Mouse (Mus musculus) intestine, embryonic 16.5 days (tissue): Measurements from ENCODE around the gene Sh3gl2. TPM values are rescaled to one million over a fixed set of nuclear protein-coding genes. Genes with fewer than 3 reads are reported as not detected.

Source experiments
- ATAC-seq: fragments of 200-750 bp; cut with Nextera tagmentation; 2 replicates; pipeline ENCODE4 v1.8.0; 2017; ENCODE audit warnings: moderate TSS enrichment, moderate library complexity
- H3K27ac ChIP-seq: fragments of 300-500 bp; sonication (generic); 2 replicates; pipeline ENCODE4 v1.5.1; 2014; ENCODE audit warnings: mild to moderate bottlenecking, low read length
- H3K27me3 ChIP-seq: fragments of 300-500 bp; sonication (generic); replicated peaks from 2 replicates; pipeline ENCODE4 v1.6.1; 2014; ENCODE audit warnings: low read length, control low read depth, mixed read lengths; ENCODE audit not compliant: control insufficient read depth, insufficient read depth
- H3K36me3 ChIP-seq: fragments of 300-500 bp; sonication (generic); 2 replicates; pipeline ENCODE4 v1.6.1; 2014; ENCODE audit warnings: low read length, control low read depth; ENCODE audit not compliant: control insufficient read depth, insufficient read depth
- H3K4me1 ChIP-seq: fragments of 300-500 bp; sonication (generic); 2 replicates; pipeline ENCODE4 v1.6.1; 2014; ENCODE audit warnings: low read length, control low read depth, mixed read lengths; ENCODE audit not compliant: control insufficient read depth, insufficient read depth
- H3K4me2 ChIP-seq: fragments of 300-500 bp; sonication (generic); 2 replicates; pipeline ENCODE4 v1.6.1; 2014; ENCODE audit warnings: low read depth, low read length, control low read depth
- H3K4me3 ChIP-seq: fragments of 300-500 bp; sonication (generic); 2 replicates; pipeline ENCODE4 v1.5.1; 2014; ENCODE audit warnings: mild to moderate bottlenecking, low read length
- H3K9ac ChIP-seq: fragments of 300-500 bp; sonication (generic); 2 replicates; pipeline ENCODE4 v1.6.1; 2014; ENCODE audit warnings: low read depth, low read length
- H3K9me3 ChIP-seq: fragments of 300-500 bp; sonication (generic); 2 replicates; pipeline ENCODE4 v1.6.1; 2016; ENCODE audit warnings: low read length, control low read depth; ENCODE audit not compliant: control insufficient read depth
- WGBS: fragments of 180-500 bp; shearing (Covaris S2); extraction: QIAGEN DNeasy Blood & Tissue Kit; methylation state at CpG from one replicate; pipeline ENCODE4 v1.1.7; 2014; 5-methylcytosine and 5-hydroxymethylcytosine counted together
- polyA plus RNA-seq: library from polyadenylated mRNA; unstranded; fragments of >200 nt; fragmentation: Nextera tagmentation; extraction: Ambion mirVana; gene quantifications from 2 replicates; pipeline ENCODE4 v1.2.1, GENCODE M21; 2015

The Sh3gl2 gene
- polyA plus RNA-seq, 1 experiment from 2014 or later = 17.4 TPM

- peak; percentile 76 for ATAC-seq
- Histone ChIP-seq H3K9me3 (no peaks in the 10 kb centered on the region), H3K27ac (no peak overlapping the region), H3K4me1 (no peaks in the 10 kb centered on the region), H3K4me2 (no peak overlapping the region), H3K27me3 (no peaks in the 10 kb centered on the region), H3K4me3 (no peak overlapping the region), H3K36me3 (no peaks in the 10 kb centered on the region), H3K9ac (no peak overlapping the region)
- WGBS = 75% methylated on average over 9 of the region's 9 CpGs
Observed at GRCm38 (mm10) chr4:85198431-85198830, 6.5 kb upstream of the Sh3gl2 start.

- 0 out of 2 replicates have a peak, but pooled peaks cover 3% of the 10 kb centered on the region for H3K4me1 ChIP-seq
- no peak overlapping the region for H3K4me2 ChIP-seq
- H3K9me3 ChIP-seq = no peaks in the 10 kb centered on the region
- no peak for ATAC-seq
- no peak overlapping the region for H3K9ac ChIP-seq
- WGBS = 80% methylated on average over 7 of the region's 7 CpGs
- 0 out of 2 replicates have a peak, but pooled peaks cover 5% of the 10 kb centered on the region for H3K27me3 ChIP-seq
- no peak overlapping the region for H3K27ac ChIP-seq
- no peaks in the 10 kb centered on the region for H3K36me3 ChIP-seq
- H3K4me3 ChIP-seq = no peak overlapping the region
Observed at GRCm38 (mm10) chr4:85202582-85202981, 2.3 kb upstream of the Sh3gl2 start.

GRCm38 (mm10) chr4:85205636-85206211 is 798 bp downstream of the Sh3gl2 start:
- peak; percentile 80 for ATAC-seq
- Histone ChIP-seq H3K27me3 (0 out of 2 replicates have a peak, but pooled peaks cover 5% of the 10 kb centered on the region), H3K9me3 (no peaks in the 10 kb centered on the region), H3K4me2 (peak overlapping the region; percentile 87), H3K4me1 (0 out of 2 replicates have a peak, but pooled peaks cover 3% of the 10 kb centered on the region), H3K27ac (peak overlapping the region; percentile 64), H3K9ac (peak overlapping the region; percentile 74), H3K4me3 (peak overlapping the region; percentile 80), H3K36me3 (no peaks in the 10 kb centered on the region)
- under 1% methylated on average over 42 of the region's 43 CpGs for WGBS

- H3K27me3 ChIP-seq = 0 out of 2 replicates have a peak, but pooled peaks cover 5% of the 10 kb centered on the region
- 53% methylated on average over 3 of the region's 3 CpGs for WGBS
- no peaks in the 10 kb centered on the region for H3K36me3 ChIP-seq
- ATAC-seq = no peak
- H3K4me2 ChIP-seq = no peak overlapping the region
- no peak overlapping the region for H3K4me3 ChIP-seq
- H3K9me3 ChIP-seq = no peaks in the 10 kb centered on the region
- H3K9ac ChIP-seq = no peak overlapping the region
- no peak overlapping the region for H3K27ac ChIP-seq
- 0 out of 2 replicates have a peak, but pooled peaks cover 3% of the 10 kb centered on the region for H3K4me1 ChIP-seq
Observed at GRCm38 (mm10) chr4:85206675-85207400, 1.9 kb downstream of the Sh3gl2 start.

- Histone ChIP-seq H3K4me3 (no peak overlapping the region), H3K9ac (no peak overlapping the region), H3K4me1 (0 out of 2 replicates have a peak, but pooled peaks cover 3% of the 10 kb centered on the region), H3K9me3 (no peaks in the 10 kb centered on the region), H3K27me3 (0 out of 2 replicates have a peak, but pooled peaks cover 5% of the 10 kb centered on the region), H3K27ac (no peak overlapping the region), H3K36me3 (no peaks in the 10 kb centered on the region), H3K4me2 (no peak overlapping the region)
- WGBS = 89% methylated on average over 9 of the region's 9 CpGs
- ATAC-seq = no peak
Observed at GRCm38 (mm10) chr4:85207515-85207914, 2.6 kb downstream of the Sh3gl2 start.

GRCm38 (mm10) chr4:85208531-85208930 is 3.6 kb downstream of the Sh3gl2 start:
- Histone ChIP-seq H3K27ac (no peak overlapping the region), H3K4me1 (0 out of 2 replicates have a peak, but pooled peaks cover 3% of the 10 kb centered on the region), H3K4me2 (no peak overlapping the region), H3K9me3 (no peaks in the 10 kb centered on the region), H3K36me3 (no peaks in the 10 kb centered on the region), H3K4me3 (no peak overlapping the region), H3K9ac (no peak overlapping the region), H3K27me3 (0 out of 2 replicates have a peak, but pooled peaks cover 5% of the 10 kb centered on the region)
- WGBS = 93% methylated on average over 1 of the region's 1 CpGs
- no peak for ATAC-seq

- 86% methylated on average over 3 of the region's 3 CpGs for WGBS
- H3K4me3 ChIP-seq = no peak overlapping the region
- no peak for ATAC-seq
- H3K4me1 ChIP-seq = no peaks in the 10 kb centered on the region
- no peak overlapping the region for H3K4me2 ChIP-seq
- H3K9ac ChIP-seq = no peak overlapping the region
- H3K27ac ChIP-seq = no peak overlapping the region
- no peaks in the 10 kb centered on the region for H3K27me3 ChIP-seq
- no peaks in the 10 kb centered on the region for H3K9me3 ChIP-seq
- no peaks in the 10 kb centered on the region for H3K36me3 ChIP-seq
Observed at GRCm38 (mm10) chr4:85210953-85211352, 6.0 kb downstream of the Sh3gl2 start.

GRCm38 (mm10) chr4:85217003-85217402 is 12.1 kb downstream of the Sh3gl2 start:
- ATAC-seq = no peak
- no peaks in the 10 kb centered on the region for H3K9me3 ChIP-seq
- H3K4me2 ChIP-seq = no peak overlapping the region
- H3K36me3 ChIP-seq = no peaks in the 10 kb centered on the region
- no peak overlapping the region for H3K4me3 ChIP-seq
- H3K4me1 ChIP-seq = no peaks in the 10 kb centered on the region
- 39% methylated on average over 4 of the region's 4 CpGs for WGBS
- no peak overlapping the region for H3K9ac ChIP-seq
- H3K27ac ChIP-seq = no peak overlapping the region
- H3K27me3 ChIP-seq = no peaks in the 10 kb centered on the region

- no peak for ATAC-seq
- Histone ChIP-seq H3K4me2 (no peak overlapping the region), H3K36me3 (no peaks in the 10 kb centered on the region), H3K9ac (no peak overlapping the region), H3K4me3 (no peak overlapping the region), H3K9me3 (no peaks in the 10 kb centered on the region), H3K27ac (no peak overlapping the region), H3K27me3 (0 out of 2 replicates have a peak, but pooled peaks cover 2% of the 10 kb centered on the region), H3K4me1 (no peaks in the 10 kb centered on the region)
- WGBS = 77% methylated on average over 5 of the region's 5 CpGs
Observed at GRCm38 (mm10) chr4:85222716-85223115, 17.8 kb downstream of the Sh3gl2 start.
